Mouse (Mus musculus) forebrain, embryonic 13.5 days (tissue): ENCODE measurements at regions not wholly inside any gene's neighbourhood (a gene's known extent, or its start where the extent isn't known, plus 50 kb on each side); places are given as distances from the start of the nearest gene placed in this dataset.
A peak's percentile ranks its signal among the peaks of the same experiment; 100 is the strongest.

Experiments
- ATAC-seq: fragments of 200-750 bp; cut with Nextera tagmentation; 2 replicates; pipeline ENCODE4 v1.8.0; 2017
- H3K27ac ChIP-seq: fragments of 300-500 bp; sonication (generic); 2 replicates; pipeline ENCODE4 v1.5.1; 2015; ENCODE audit warnings: inconsistent platforms, mild to moderate bottlenecking, moderate library complexity
- H3K27me3 ChIP-seq: fragments of 300-500 bp; sonication (generic); 2 replicates; pipeline ENCODE4 v1.6.1; 2015; ENCODE audit warnings: mild to moderate bottlenecking, inconsistent platforms
- H3K36me3 ChIP-seq: fragments of 300-500 bp; sonication (generic); 2 replicates; pipeline ENCODE4 v1.6.1; 2015; ENCODE audit warnings: mild to moderate bottlenecking, inconsistent platforms; ENCODE audit not compliant: poor library complexity, severe bottlenecking
- H3K4me1 ChIP-seq: fragments of 300-500 bp; sonication (generic); 2 replicates; pipeline ENCODE4 v1.6.1; 2015; ENCODE audit warnings: inconsistent platforms
- H3K4me2 ChIP-seq: fragments of 300-500 bp; sonication (generic); 2 replicates; pipeline ENCODE4 v1.6.1; 2015; ENCODE audit warnings: inconsistent platforms, mild to moderate bottlenecking, moderate library complexity
- H3K4me3 ChIP-seq: fragments of 300-500 bp; sonication (generic); 2 replicates; pipeline ENCODE4 v1.5.1; 2015; ENCODE audit warnings: mild to moderate bottlenecking, inconsistent platforms
- H3K9ac ChIP-seq: fragments of 300-500 bp; sonication (generic); 2 replicates; pipeline ENCODE4 v1.6.1; 2015; ENCODE audit warnings: mild to moderate bottlenecking, inconsistent platforms
- H3K9me3 ChIP-seq: fragments of 300-500 bp; sonication (generic); replicated peaks from 2 replicates; pipeline ENCODE4 v1.6.1; 2016; ENCODE audit warnings: inconsistent platforms
- WGBS: fragments of 180-500 bp; shearing (Covaris S2); methylation state at CpG from one replicate; pipeline ENCODE4 v1.1.7; 2015; 5-methylcytosine and 5-hydroxymethylcytosine counted together

DNA sequence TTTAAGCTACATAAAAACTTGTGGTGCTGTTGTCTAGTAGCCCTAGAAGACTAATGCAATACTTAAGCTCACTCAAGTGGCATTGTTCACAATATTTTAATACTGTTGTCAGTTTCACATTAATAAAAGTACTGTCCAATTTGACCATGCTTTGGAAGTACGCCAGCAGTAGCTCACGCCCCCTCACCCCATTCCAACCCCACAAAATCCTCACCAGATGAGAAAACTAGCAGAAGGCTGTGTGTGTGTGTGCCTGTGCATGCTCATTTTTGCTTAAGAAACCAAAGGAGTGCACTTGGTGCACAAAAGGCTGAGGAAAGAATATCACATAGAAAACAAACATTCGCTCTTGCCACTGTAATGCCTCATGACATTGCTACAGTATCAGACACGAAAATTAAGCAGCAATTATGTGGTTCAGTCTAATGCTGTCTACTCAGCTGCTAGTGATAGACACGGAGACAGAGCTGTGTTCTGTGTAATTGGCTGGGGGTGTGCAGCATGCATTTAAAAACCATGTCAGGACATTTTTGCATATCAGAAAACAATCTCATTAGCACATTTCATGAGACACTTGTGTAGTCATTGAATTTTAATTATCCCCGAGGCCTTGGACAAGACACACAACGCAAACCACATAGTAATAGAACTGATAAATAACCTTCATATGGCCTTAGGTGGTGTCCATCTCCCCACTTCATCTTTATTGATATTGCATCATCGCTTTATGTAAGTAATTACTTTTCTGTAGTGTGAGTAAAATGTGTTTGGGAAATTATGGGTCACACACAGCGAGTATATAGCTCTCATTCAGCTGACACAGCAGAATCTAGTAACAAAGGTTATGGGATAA lies 405.6 kb upstream of the Pik3r1 start:
- H3K9ac ChIP-seq, result no peak overlapping the region
- no peak overlapping the region for H3K4me2 ChIP-seq
- no peaks in the 10 kb centered on the region for H3K4me1 ChIP-seq
- WGBS, result 72% methylated on average over 9 of the region's 9 CpGs
- H3K4me3 ChIP-seq, result no peak overlapping the region
- peak; percentile 91 for ATAC-seq
- H3K27ac ChIP-seq, result no peak overlapping the region
- H3K36me3 ChIP-seq, result no peaks in the 10 kb centered on the region
- H3K9me3 ChIP-seq, result no peaks in the 10 kb centered on the region
- H3K27me3 ChIP-seq, result no peaks in the 10 kb centered on the region

DNA sequence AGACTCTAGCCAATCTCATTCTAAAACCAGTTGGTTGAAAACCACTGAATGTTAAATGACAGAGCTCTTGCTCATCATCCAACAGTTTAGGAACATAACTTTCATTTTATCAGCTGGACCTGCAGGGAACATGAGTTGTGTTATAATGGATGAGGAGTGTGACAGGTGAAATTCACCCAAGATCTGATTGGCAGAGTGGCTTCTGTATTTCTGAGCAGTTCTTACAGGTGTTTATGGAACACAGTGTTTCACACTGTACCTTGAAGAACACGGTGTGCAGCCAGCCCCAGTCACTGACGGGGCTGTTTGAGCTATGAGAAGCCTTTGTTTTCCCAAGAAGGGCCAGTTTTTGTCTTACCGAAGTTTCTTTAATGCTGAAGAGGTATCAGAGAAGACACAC lies 406.4 kb upstream of the Pik3r1 start:
- Histone ChIP-seq H3K9ac (no peak overlapping the region), H3K27ac (no peak overlapping the region), H3K4me1 (no peaks in the 10 kb centered on the region), H3K4me2 (no peak overlapping the region), H3K27me3 (no peaks in the 10 kb centered on the region), H3K36me3 (no peaks in the 10 kb centered on the region), H3K9me3 (no peaks in the 10 kb centered on the region), H3K4me3 (no peak overlapping the region)
- no peak for ATAC-seq
- 87% methylated on average over 3 of the region's 3 CpGs for WGBS

DNA sequence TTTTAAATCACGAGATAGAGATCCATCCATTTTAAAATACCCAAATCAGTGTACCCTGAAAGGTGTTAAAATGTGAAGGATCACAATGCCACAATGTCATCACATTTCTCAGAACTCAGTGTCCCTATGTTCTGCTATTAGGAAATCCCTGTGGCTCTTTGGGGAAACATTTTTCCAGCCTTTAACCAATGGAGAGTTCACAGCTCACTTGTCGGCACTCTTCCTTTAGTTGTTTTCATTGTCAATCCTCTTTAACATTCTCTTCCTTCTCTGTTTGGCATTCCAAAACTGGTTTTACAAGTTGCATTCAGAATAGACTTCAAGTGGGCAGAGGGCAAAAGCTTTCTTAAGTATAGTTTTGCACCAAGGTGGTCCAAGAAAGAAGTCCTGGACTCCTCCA lies 406.9 kb upstream of the Pik3r1 start:
- Histone ChIP-seq H3K4me3 (no peak overlapping the region), H3K36me3 (no peaks in the 10 kb centered on the region), H3K4me2 (no peak overlapping the region), H3K27me3 (no peaks in the 10 kb centered on the region), H3K27ac (no peak overlapping the region), H3K4me1 (no peaks in the 10 kb centered on the region), H3K9me3 (no peaks in the 10 kb centered on the region), H3K9ac (no peak overlapping the region)
- ATAC-seq, result no peak
- 87% methylated on average over 2 of the region's 2 CpGs for WGBS

DNA sequence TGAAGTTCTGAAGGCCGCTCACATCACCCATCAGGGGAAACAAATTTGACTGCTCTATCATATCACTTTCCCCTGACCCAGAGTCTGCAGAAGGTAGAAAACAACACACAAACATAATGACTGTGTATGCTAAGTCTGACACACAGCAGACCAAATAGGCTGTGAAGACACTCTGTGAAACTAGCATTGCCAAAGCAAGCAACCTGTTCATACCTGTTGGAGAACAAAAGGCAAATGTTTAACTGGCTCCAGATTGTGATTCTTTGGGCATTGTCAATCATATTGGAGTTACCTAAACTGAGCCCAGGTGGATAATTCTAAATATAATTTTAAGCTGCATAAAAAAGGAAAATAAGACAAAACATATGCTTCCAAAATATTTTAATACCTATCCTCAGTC lies 407.4 kb upstream of the Pik3r1 start:
- Histone ChIP-seq H3K27me3 (no peaks in the 10 kb centered on the region), H3K9ac (no peak overlapping the region), H3K9me3 (no peaks in the 10 kb centered on the region), H3K27ac (no peak overlapping the region), H3K4me1 (no peaks in the 10 kb centered on the region), H3K4me3 (no peak overlapping the region), H3K4me2 (no peak overlapping the region), H3K36me3 (no peaks in the 10 kb centered on the region)
- 88% methylated on average over 1 of the region's 1 CpGs for WGBS
- no peak for ATAC-seq

DNA sequence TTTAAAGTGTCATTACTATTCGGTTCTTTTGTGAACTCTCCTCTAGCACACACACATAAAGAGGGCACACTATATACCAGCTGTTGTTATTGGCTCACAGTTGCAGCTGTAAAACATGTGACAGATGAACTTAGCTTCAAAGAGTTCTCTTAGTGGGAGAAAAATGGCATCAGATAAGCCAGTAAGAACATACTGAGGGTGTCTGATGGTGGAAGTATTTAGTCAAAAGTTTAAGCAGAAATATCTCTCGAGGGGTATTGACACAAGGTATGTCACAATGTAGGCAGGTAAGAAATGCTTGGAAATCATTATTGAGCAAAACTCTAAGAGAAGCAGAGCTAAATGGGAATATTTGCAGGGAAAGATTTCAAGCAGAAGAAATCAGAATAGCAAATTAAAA lies 408.4 kb upstream of the Pik3r1 start:
- Histone ChIP-seq H3K4me3 (no peak overlapping the region), H3K27me3 (no peaks in the 10 kb centered on the region), H3K27ac (no peak overlapping the region), H3K9ac (no peak overlapping the region), H3K36me3 (no peaks in the 10 kb centered on the region), H3K4me2 (no peak overlapping the region), H3K4me1 (no peaks in the 10 kb centered on the region), H3K9me3 (no peaks in the 10 kb centered on the region)
- ATAC-seq, result no peak
- 89% methylated on average over 2 of the region's 2 CpGs for WGBS

DNA sequence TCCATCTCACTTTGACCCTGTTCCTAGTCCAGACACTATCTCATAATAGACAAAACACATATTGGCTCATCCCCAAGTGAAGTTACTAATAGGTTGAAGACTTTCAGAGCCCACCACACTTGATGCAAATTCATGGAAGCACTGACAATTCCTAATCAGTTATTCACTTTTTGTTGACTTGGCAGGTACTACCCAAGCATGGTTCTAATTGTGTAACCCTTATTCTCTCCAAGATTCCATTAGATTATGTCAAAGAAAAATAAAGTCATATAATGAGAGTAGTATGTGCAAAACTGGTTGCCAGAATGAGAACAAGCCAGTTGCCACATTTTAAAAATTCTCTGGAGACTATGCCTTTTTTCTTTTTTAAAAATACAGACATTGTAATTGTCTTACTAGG lies 426.7 kb upstream of the Pik3r1 start:
- H3K9ac ChIP-seq, result no peak overlapping the region
- H3K27me3 ChIP-seq, result no peaks in the 10 kb centered on the region
- ATAC-seq, result no peak
- no peak overlapping the region for H3K4me3 ChIP-seq
- no peak overlapping the region for H3K4me2 ChIP-seq
- H3K36me3 ChIP-seq, result no peaks in the 10 kb centered on the region
- no peak overlapping the region for H3K27ac ChIP-seq
- no peaks in the 10 kb centered on the region for H3K9me3 ChIP-seq
- no peaks in the 10 kb centered on the region for H3K4me1 ChIP-seq

DNA sequence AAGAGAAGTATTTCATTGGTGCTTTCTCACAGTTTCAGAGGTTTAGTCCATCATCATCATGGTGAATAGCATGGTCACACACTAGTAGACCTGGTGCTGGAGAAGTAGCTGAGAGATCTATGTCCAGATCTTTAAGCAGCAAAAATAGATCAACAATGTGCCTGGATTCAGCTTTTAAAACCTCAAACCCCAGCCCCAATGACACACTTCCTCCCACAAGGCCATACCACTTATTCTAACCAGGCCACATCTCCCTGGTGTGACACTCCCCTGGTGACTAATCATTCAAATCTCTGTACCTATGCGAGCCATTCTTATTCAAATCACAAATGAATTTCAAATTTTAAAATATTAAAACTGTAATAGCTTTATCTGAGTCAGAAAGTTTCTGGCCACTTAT lies 434.3 kb upstream of the Pik3r1 start:
- 94% methylated on average over 1 of the region's 1 CpGs for WGBS
- ATAC-seq, result no peak
- H3K4me3 ChIP-seq, result no peak overlapping the region

DNA sequence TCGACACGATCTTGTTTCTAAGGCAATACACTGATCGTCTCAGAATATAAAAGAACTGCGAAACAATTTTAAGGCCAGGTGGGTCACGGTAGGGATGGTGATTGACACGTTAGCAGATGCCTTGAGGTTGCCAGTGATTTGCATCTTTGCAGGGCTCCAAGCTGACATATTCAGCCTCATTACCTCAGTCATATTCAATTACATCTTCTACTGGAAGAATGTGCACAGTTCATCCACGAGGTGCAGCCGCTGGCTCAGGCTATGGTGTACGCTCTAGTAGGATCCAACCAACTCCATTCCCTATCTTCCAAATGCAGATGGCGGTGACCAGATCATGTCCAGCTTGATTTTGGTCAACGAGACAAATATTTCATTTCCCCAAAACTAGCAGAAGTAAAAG lies 450.5 kb upstream of the Pik3r1 start:
- WGBS, result 92% methylated on average over 11 of the region's 11 CpGs
- no peak for ATAC-seq
- no peak overlapping the region for H3K4me2 ChIP-seq
- H3K9me3 ChIP-seq, result no peaks in the 10 kb centered on the region
- no peak overlapping the region for H3K27ac ChIP-seq
- no peak overlapping the region for H3K4me3 ChIP-seq
- no peak overlapping the region for H3K9ac ChIP-seq
- no peaks in the 10 kb centered on the region for H3K27me3 ChIP-seq
- H3K4me1 ChIP-seq, result no peaks in the 10 kb centered on the region
- no peaks in the 10 kb centered on the region for H3K36me3 ChIP-seq

More for the DNA sequence above, 434.3 kb upstream of the Pik3r1 start:
- no peaks in the 10 kb centered on the region for H3K4me1 ChIP-seq
- no peaks in the 10 kb centered on the region for H3K9me3 ChIP-seq
- H3K4me2 ChIP-seq, result no peak overlapping the region
- no peak overlapping the region for H3K27ac ChIP-seq
- no peak overlapping the region for H3K9ac ChIP-seq
- H3K27me3 ChIP-seq, result no peaks in the 10 kb centered on the region
- H3K36me3 ChIP-seq, result no peaks in the 10 kb centered on the region

DNA sequence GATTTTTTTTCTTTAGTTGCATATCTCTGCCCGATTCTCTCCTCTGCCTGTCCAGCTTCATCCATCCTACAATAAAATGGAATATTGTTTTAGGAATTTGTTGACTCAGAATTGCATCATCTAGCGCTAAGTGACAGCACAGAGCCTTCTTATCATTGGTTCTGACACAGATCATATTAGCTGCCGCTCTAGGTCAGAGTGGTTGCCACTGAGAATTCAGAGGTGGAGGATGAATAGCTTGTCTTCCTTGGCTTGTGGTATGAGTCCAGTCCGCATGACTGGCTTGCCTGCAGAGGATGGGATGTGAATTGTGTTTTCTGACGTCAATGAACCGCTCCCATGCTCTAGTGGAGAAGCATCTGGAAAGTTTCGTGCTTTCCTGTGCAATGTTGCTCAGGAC lies 462.3 kb upstream of the Cd180 start:
- Histone ChIP-seq H3K27ac (no peak overlapping the region), H3K27me3 (no peaks in the 10 kb centered on the region), H3K4me3 (no peak overlapping the region), H3K4me1 (no peaks in the 10 kb centered on the region), H3K4me2 (no peak overlapping the region), H3K36me3 (no peaks in the 10 kb centered on the region), H3K9me3 (no peaks in the 10 kb centered on the region), H3K9ac (no peak overlapping the region)
- ATAC-seq, result no peak
- WGBS, result 87% methylated on average over 7 of the region's 7 CpGs

DNA sequence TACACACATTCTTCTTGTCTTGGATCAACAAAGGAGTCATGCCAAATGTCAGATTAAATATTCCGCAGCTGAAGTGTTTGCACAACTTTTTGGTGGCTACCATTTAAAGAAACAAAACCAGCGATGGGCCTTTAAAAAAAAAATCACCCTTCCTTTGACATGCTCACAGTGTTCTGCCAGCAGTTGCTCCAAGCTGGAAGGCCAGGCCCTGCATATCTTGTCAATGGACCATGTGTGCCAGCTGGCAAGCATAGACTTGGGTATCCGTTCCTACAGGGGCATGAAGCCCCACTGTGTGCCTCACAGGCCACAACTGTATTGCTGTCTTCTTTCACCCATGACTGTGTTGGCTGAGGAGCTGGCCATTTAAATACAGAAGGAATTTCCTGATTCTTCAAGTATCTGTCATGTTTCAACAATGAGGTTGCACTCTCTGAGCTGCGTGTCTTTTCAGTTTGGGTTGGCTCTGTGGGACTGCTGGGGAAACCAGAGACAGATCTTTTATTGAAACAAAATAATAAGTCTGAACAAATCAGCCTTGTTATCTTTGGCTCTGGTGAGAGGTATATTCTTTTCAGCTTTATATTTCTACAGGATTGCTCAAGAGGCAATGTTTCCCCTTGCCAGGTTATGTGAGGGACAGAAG lies 460.9 kb upstream of the Cd180 start:
- H3K27me3 ChIP-seq, result no peaks in the 10 kb centered on the region
- no peak overlapping the region for H3K27ac ChIP-seq
- no peak overlapping the region for H3K9ac ChIP-seq
- H3K4me3 ChIP-seq, result no peak overlapping the region
- H3K4me1 ChIP-seq, result no peaks in the 10 kb centered on the region
- WGBS, result 77% methylated on average over 4 of the region's 4 CpGs
- no peak for ATAC-seq
- H3K4me2 ChIP-seq, result no peak overlapping the region
- H3K9me3 ChIP-seq, result no peaks in the 10 kb centered on the region
- no peaks in the 10 kb centered on the region for H3K36me3 ChIP-seq

DNA sequence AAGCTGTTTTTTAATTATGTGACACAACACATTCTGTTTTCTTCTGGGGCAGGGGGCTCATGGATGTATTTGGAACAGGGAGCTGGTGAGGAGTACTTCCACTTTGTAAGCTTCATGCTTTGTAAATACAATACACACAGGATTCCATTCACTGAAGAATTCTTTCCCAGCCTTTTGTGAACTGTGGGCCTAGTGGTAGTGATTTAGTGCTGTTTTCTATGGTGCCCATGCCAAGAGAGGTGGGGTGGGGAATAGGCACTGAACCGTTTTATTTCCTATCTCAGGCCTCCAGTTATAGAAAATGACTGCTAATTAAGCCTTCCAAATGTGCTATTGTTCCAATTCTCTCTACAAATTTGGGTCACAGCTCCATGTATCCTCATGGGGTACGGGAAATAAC lies 442.5 kb upstream of the Cd180 start:
- WGBS, result 24% methylated on average over 2 of the region's 2 CpGs
- H3K9ac ChIP-seq, result no peak overlapping the region

DNA sequence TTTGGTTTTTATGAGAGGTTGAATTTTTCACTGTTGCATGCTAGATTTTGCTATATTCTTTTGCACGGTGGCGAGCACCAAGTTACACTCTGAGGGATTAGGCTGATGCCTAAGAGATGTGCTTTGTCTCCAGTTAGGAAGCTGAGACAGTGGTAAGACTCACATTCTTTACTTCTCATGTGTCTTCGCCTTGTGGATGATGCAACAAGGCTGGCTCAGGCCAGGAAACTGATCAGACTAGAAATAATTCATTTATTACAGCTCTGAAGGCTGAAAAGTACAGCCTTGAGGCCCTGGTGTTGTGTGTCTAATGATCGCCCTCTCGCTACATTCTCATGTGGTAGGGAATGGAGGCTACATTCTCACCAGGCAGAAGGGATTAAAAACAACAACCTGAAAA lies 441.6 kb upstream of the Cd180 start:
- Histone ChIP-seq H3K9me3 (no peaks in the 10 kb centered on the region), H3K27ac (no peak overlapping the region), H3K4me3 (no peak overlapping the region), H3K4me1 (no peaks in the 10 kb centered on the region; the same call in 1 of the 2 replicates), H3K9ac (no peak overlapping the region), H3K36me3 (no peaks in the 10 kb centered on the region), H3K27me3 (no peaks in the 10 kb centered on the region), H3K4me2 (no peak overlapping the region)
- no peak for ATAC-seq
- WGBS, result 85% methylated on average over 5 of the region's 5 CpGs

More for the DNA sequence above, 442.5 kb upstream of the Cd180 start:
- H3K36me3 ChIP-seq, result no peaks in the 10 kb centered on the region
- H3K27me3 ChIP-seq, result no peaks in the 10 kb centered on the region
- no peaks in the 10 kb centered on the region for H3K9me3 ChIP-seq
- H3K27ac ChIP-seq, result no peak overlapping the region
- no peak overlapping the region for H3K4me3 ChIP-seq
- ATAC-seq, result no peak
- H3K4me2 ChIP-seq, result no peak overlapping the region
- no peaks in the 10 kb centered on the region; the same call in 1 of the 2 replicates for H3K4me1 ChIP-seq
